Mouse (Mus musculus) lung, embryonic 15.5 days (tissue): Measurements from ENCODE around the gene Rspry1. TPM values are rescaled to one million over a fixed set of nuclear protein-coding genes. Genes with fewer than 3 reads are reported as not detected.

ENCODE experiments used
- ATAC-seq: fragments of 200-750 bp; cut with Nextera tagmentation; 2 replicates; pipeline ENCODE4 v1.8.0; 2017; ENCODE audit warnings: moderate number of reproducible peaks, borderline replicate concordance; ENCODE audit not compliant: low FRiP score, low TSS enrichment; ENCODE audit errors: extremely low read depth
- H3K27ac ChIP-seq: fragments of 300-500 bp; sonication (generic); 2 replicates; pipeline ENCODE4 v1.5.1; 2015; ENCODE audit warnings: moderate library complexity, mild to moderate bottlenecking, inconsistent platforms
- H3K27me3 ChIP-seq: fragments of 300-500 bp; sonication (generic); 2 replicates; pipeline ENCODE4 v1.6.1; 2015; ENCODE audit warnings: inconsistent platforms
- H3K36me3 ChIP-seq: fragments of 300-500 bp; sonication (generic); 2 replicates; pipeline ENCODE4 v1.6.1; 2015; ENCODE audit warnings: inconsistent platforms
- H3K4me1 ChIP-seq: fragments of 300-500 bp; sonication (generic); 2 replicates; pipeline ENCODE4 v1.6.1; 2015; ENCODE audit warnings: inconsistent platforms
- H3K4me2 ChIP-seq: fragments of 300-500 bp; sonication (generic); 2 replicates; pipeline ENCODE4 v1.6.1; 2015; ENCODE audit warnings: inconsistent platforms, mild to moderate bottlenecking, moderate library complexity
- H3K4me3 ChIP-seq: fragments of 300-500 bp; sonication (generic); 2 replicates; pipeline ENCODE4 v1.5.1; 2015; ENCODE audit warnings: mild to moderate bottlenecking, inconsistent platforms
- H3K9ac ChIP-seq: fragments of 300-500 bp; sonication (generic); 2 replicates; pipeline ENCODE4 v1.6.1; 2015; ENCODE audit warnings: inconsistent platforms
- H3K9me3 ChIP-seq: fragments of 300-500 bp; sonication (generic); 2 replicates; pipeline ENCODE4 v1.6.1; 2016; ENCODE audit warnings: inconsistent platforms
- WGBS: fragments of 180-500 bp; shearing (Covaris S2); methylation state at CpG from one replicate; pipeline ENCODE4 v1.1.7; 2015; 5-methylcytosine and 5-hydroxymethylcytosine counted together
- polyA plus RNA-seq: library from polyadenylated mRNA; unstranded; fragments of >200 nt; fragmentation: Nextera tagmentation; extraction: Ambion mirVana; gene quantifications from 2 replicates; pipeline ENCODE4 v1.2.1, GENCODE M21; 2015

Gene Rspry1
- polyA plus RNA-seq, 1 experiment from 2014 or later = 35.2 TPM

DNA sequence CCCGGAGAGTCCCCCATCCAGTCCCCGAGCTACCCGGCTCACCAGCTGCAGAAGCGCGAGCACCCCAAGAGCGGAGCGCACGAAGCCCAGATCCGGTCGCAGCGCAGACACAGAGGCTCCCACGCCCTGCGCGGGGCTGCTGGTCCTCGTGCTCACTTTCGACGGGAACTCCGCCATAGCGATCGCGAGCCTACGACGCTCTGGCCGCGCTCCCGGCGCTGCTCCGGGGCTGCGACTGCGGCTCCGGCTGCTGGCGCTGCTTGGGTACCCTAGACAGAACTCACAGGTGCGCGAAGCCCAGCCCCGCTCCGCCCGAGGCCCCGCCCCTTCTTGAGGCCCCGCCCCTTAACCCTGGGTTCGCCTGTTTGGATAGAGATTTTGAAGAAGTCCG lies 94.3 kb downstream of the Rspry1 start, which contains the start of gene Pllp:
Gene Pllp (minus strand): TSS at position 285 of the 391 bp plus-strand sequence.
- peak within 1 kb of the TSS; percentile 90 for H3K4me2 ChIP-seq
- under 1% methylated on average over 41 of the region's 41 CpGs for WGBS
- H3K27ac ChIP-seq = no peak within 1 kb of the TSS
- ATAC-seq = peak; percentile 66; the same call in 1 of the 2 replicates
- H3K9me3 ChIP-seq = no peaks in the 10 kb centered on the region
- peaks cover 25% of the 10 kb centered on the region for H3K4me1 ChIP-seq
- no peak within 1 kb of the TSS for H3K9ac ChIP-seq
- H3K36me3 ChIP-seq = no peaks in the 10 kb centered on the region
- H3K27me3 ChIP-seq = peaks cover 54% of the 10 kb centered on the region
- peak within 1 kb of the TSS; percentile 46 for H3K4me3 ChIP-seq

DNA sequence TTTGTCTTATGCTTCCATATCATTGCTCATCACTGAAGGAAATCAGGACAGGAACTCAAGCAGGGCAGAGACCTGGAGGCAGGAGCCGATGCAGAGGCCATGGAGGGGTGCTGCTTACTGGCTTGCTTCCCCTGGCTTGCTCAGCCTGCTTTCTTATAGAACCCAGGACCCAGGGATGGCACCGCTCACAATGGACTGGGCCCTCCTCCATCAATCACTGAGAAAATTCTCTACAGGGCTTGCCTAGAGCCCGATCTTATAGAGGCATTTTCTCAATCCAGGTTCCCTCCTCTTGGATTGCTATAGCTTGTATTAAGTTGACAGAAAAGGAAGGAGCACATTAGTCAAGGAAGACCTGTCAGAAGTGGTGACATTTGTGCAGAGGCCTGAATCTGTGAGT lies 94.8 kb downstream of the Rspry1 start:
- Histone ChIP-seq H3K4me3 (peak overlapping the region; percentile 46; the same call in 1 of the 2 replicates), H3K4me2 (peak overlapping the region; percentile 90)

DNA sequence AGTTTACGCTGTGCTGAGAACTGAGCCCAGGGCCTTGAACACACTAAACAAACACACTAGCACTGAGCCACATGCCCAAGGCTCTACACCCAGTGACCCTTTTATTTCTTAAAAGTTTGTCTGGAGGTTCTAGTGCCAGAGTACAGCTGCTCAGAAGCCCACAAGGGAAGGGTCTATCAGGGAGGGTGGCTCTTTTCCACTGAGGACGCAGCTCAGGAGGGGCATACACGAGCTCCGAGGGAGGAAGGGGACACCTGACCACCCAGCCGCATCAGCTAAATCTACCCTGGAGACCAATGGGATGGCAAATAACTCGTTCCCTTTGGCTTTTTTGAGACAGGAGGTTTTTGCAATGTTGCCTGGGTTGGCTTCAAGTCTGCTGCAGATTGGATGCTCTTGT lies 96.2 kb downstream of the Rspry1 start:
- Histone ChIP-seq H3K4me2 (no peak overlapping the region), H3K4me3 (no peak overlapping the region), H3K27me3 (peaks cover 48% of the 10 kb centered on the region), H3K9me3 (no peaks in the 10 kb centered on the region), H3K4me1 (peaks cover 28% of the 10 kb centered on the region), H3K27ac (no peak overlapping the region), H3K9ac (no peak overlapping the region), H3K36me3 (no peaks in the 10 kb centered on the region)
- WGBS = 75% methylated on average over 6 of the region's 6 CpGs
- ATAC-seq = no peak

More for the DNA sequence above, 94.8 kb downstream of the Rspry1 start:
- Histone ChIP-seq H3K27me3 (peaks cover 54% of the 10 kb centered on the region), H3K9ac (no peak overlapping the region), H3K27ac (no peak overlapping the region), H3K4me1 (peaks cover 25% of the 10 kb centered on the region), H3K36me3 (no peaks in the 10 kb centered on the region), H3K9me3 (no peaks in the 10 kb centered on the region)
- 34% methylated on average over 3 of the region's 3 CpGs for WGBS
- no peak for ATAC-seq

DNA sequence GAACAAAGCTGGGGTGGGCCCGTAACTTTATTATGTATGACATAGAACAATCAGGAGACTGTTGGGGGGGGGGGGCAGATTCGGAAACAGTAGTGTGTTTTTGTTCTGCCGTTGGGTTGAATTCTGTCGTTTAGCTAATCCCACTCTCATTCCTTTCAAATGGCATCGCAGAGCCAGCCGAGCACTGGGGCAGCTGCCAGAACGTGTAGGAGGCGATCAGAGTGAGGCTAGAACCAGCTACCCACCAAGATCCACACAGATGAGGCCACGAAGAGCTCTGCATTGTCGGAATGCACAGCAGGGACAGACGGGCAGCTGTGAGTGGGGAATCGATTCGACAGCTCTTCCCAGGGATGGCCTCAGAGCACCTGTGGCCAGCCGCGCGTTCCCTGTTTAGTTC lies 97.6 kb downstream of the Rspry1 start:
- Histone ChIP-seq H3K4me3 (no peak overlapping the region), H3K9ac (no peak overlapping the region), H3K4me2 (no peak overlapping the region), H3K9me3 (no peaks in the 10 kb centered on the region), H3K4me1 (peaks cover 24% of the 10 kb centered on the region), H3K36me3 (no peaks in the 10 kb centered on the region), H3K27me3 (peaks cover 34% of the 10 kb centered on the region), H3K27ac (no peak overlapping the region)
- whole genome bisulfite sequencing = 70% methylated on average over 16 of the region's 16 CpGs
- ATAC-seq = no peak

DNA sequence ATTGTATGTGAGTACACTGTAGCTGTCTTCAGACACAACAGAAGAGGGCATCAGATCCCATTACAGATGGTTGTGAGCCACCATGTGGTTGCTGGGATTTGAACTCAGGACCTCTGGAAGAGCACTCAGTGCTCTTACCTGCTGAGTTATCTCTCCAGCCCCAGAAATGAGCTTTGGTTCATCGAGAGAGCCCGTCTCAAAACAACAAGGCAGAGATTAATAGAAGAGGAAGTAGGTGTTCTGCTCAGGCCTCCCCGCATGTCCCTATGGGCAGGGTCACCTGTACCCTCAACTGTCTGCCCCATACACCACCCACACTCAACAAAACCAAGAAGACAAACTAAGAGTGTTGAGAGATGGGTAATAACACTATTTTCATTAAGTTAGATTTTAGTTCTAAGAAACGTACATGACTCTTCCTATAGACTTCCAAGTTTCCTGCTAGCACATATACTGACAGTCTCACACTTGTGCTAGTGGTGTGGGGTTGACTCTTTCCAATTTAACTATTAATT lies 98.7 kb downstream of the Rspry1 start:
- Histone ChIP-seq H3K4me1 (peaks cover 14% of the 10 kb centered on the region), H3K9me3 (no peaks in the 10 kb centered on the region), H3K27me3 (peaks cover 22% of the 10 kb centered on the region), H3K36me3 (no peaks in the 10 kb centered on the region), H3K4me2 (no peak overlapping the region), H3K9ac (no peak overlapping the region), H3K27ac (no peak overlapping the region), H3K4me3 (no peak overlapping the region)
- no peak for ATAC-seq
- 64% methylated on average over 4 of the region's 4 CpGs for WGBS

DNA sequence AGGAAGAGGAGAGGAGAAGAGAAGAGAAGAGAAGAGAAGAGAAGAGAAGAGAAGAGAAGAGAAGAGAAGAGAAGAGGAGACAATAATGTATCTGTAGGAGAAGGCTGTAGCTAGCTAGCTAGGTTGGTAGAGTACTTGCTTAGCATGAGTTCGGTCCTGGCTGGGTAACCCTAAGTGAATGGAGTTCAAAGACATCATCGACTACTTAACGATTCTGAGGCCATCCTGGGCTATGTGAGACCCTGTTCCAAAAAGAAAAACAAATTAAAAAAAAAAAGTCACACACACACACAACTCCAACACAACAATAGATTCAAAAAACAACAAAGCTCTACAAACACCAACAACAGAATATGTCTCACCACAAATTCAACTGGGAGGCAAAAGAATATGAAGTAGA lies 100.4 kb downstream of the Rspry1 start:
- Histone ChIP-seq H3K4me3 (no peak overlapping the region; the same call in 1 of the 2 replicates), H3K4me2 (peak overlapping the region; percentile 73), H3K9ac (no peak overlapping the region), H3K36me3 (no peaks in the 10 kb centered on the region), H3K4me1 (0 out of 2 replicates have a peak, but pooled peaks cover 3% of the 10 kb centered on the region), H3K27me3 (peaks cover 6% of the 10 kb centered on the region), H3K9me3 (no peaks in the 10 kb centered on the region), H3K27ac (no peak overlapping the region)
- ATAC-seq = no peak
- WGBS = 60% methylated on average over 3 of the region's 3 CpGs

DNA sequence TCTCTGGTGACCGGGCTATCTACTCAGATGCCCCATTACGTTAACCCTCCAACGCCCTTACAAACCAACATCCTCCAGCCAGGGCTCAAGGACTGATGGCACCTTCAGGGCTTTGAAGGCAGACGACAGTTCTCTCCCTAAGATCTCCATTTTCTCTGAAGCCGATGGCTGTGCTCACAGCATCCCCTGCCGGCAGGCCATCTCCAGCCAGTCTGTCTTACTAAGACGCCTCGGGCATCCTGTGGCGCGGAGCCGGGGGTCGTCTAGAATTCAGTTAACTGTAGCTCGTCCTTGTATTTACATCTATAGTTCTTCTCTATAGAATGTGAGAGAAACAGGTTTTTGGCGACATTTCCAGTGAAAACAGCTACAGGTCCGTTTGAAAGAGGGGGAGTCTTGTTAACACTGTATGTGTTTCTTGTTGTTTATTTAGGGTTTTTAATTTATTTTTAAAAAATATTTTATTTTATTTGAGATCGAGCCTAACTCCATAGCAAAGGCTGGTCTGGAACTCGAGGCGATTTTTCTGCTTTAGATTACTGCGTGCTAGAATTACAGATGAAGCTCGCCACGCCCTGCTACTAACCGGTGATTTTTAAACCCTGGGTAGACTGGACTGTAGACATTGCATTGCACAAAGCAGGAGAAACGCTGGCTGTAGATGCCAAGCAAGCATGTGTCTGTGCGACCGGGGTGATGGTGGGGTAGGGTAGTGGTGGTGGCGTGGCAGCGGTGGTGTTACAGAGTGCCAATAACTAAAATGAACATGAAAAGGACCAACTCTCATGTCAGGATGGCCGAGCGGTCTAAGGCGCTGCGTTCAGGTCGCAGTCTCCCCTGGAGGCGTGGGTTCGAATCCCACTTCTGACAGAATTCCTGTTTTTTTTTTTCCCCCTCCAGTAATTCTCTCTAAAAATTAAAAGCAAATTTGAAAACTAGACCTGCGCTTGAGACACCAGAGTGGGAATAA lies 101.4 kb downstream of the Rspry1 start:
- Histone ChIP-seq H3K9me3 (no peaks in the 10 kb centered on the region), H3K9ac (peak overlapping the region; percentile 48), H3K4me3 (peak overlapping the region; percentile 59), H3K4me2 (peak overlapping the region; percentile 73), H3K4me1 (peaks cover 3% of the 10 kb centered on the region; the same call in 1 of the 2 replicates), H3K27me3 (no peaks in the 10 kb centered on the region), H3K36me3 (no peaks in the 10 kb centered on the region), H3K27ac (peak overlapping the region; percentile 53; the same call in 1 of the 2 replicates)
- WGBS = under 1% methylated on average over 35 of the region's 35 CpGs
- ATAC-seq = peak; percentile 78

DNA sequence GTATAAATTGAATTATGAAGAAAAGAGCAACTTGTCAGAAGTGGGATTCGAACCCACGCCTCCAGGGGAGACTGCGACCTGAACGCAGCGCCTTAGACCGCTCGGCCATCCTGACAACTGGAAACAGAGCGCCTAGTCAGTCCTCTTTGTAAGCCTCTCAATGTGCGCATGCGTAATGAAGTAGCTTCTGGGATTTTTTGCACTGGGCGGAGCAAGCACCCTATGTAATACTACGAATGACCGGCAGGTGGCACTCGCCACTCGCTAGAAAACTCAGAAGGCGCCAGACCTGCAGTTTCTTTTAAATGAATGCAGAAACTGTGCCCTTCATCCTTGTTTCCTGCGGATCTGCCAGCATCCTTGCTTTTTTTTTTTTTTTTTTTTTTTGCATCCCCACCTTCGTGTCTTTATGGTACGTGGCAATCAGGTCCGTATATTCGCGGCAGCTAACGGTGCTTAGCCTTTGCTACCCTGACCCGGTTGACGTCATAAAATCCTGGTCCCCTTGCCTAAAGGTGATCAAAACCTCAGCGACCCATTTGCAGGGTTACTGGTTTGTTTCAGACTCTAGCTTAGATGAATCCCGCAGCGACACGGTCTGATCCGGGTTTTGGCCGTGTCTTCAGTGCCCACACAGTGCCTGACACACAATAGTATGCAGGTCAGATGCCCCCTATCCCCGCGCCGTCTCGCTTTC lies 102.4 kb downstream of the Rspry1 start:
- Histone ChIP-seq H3K27ac (no peak overlapping the region), H3K27me3 (no peaks in the 10 kb centered on the region), H3K4me1 (peaks cover 3% of the 10 kb centered on the region; the same call in 1 of the 2 replicates), H3K36me3 (no peaks in the 10 kb centered on the region), H3K4me2 (peak overlapping the region; percentile 79), H3K9me3 (no peaks in the 10 kb centered on the region), H3K4me3 (peak overlapping the region; percentile 59), H3K9ac (peak overlapping the region; percentile 39)
- peak; percentile 92 for ATAC-seq
- under 1% methylated on average over 35 of the region's 35 CpGs for WGBS

DNA sequence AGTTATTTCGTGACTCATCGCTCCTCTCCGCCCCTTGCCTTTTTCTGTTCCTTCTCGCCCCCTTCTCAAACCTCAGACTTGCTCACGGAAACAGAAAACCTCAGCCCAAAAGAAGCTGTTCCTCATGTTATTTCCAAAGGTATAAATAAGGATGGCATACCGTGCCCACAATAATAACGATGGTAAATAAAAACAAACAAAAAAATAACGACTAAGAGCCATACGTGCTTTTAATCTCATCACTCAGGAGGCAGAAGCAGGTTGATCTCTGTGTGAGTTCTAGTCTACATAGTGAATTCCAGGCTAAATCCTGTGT lies 102.9 kb downstream of the Rspry1 start:
- no peaks in the 10 kb centered on the region for H3K9me3 ChIP-seq
- peak overlapping the region; percentile 39 for H3K9ac ChIP-seq
- peaks cover 3% of the 10 kb centered on the region; the same call in 1 of the 2 replicates for H3K4me1 ChIP-seq
- no peak for ATAC-seq
- no peaks in the 10 kb centered on the region for H3K36me3 ChIP-seq
- WGBS = 13% methylated on average over 9 of the region's 9 CpGs
- H3K4me3 ChIP-seq = peak overlapping the region; percentile 59
- H3K27ac ChIP-seq = no peak overlapping the region
- peak overlapping the region; percentile 79 for H3K4me2 ChIP-seq
- H3K27me3 ChIP-seq = no peaks in the 10 kb centered on the region

DNA sequence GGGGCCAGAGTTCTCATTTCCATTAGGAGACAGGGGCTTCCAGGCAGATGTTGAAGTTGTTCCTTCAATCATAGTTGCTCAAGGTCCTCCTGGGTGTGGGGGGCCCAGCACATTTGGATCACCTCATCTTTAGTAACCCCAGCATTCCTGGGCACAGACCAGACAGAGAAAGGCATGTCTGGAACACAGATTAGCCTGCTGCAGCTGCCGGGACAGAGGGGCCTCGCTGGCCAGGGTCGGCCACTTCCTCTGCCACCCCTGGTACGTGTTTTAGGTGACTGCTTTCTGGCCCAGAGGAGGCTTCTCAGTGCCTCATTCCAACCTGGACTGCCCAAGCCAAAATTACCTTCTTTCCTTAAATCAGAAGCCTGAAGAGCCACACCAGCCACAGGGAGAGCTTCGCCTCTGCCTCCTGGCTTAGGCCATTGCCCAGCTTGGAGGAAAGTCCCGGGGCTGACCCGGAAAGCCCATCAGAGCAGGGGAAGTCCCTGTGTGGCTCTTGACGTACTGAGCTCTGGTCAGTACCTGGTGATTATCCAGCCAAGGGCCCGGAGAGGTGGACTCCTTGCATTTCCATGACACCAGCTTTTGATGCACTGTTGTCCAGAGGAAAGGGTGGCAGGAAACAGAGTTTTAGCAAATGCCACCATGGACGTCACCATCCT lies 104.0 kb downstream of the Rspry1 start:
- no peak overlapping the region for H3K4me3 ChIP-seq
- no peak for ATAC-seq
- no peak overlapping the region for H3K27ac ChIP-seq
- WGBS = 68% methylated on average over 10 of the region's 10 CpGs
- no peak overlapping the region for H3K9ac ChIP-seq
- H3K4me2 ChIP-seq = no peak overlapping the region
- H3K27me3 ChIP-seq = no peaks in the 10 kb centered on the region
- no peaks in the 10 kb centered on the region for H3K9me3 ChIP-seq
- H3K36me3 ChIP-seq = no peaks in the 10 kb centered on the region
- peaks cover 3% of the 10 kb centered on the region; the same call in 1 of the 2 replicates for H3K4me1 ChIP-seq

DNA sequence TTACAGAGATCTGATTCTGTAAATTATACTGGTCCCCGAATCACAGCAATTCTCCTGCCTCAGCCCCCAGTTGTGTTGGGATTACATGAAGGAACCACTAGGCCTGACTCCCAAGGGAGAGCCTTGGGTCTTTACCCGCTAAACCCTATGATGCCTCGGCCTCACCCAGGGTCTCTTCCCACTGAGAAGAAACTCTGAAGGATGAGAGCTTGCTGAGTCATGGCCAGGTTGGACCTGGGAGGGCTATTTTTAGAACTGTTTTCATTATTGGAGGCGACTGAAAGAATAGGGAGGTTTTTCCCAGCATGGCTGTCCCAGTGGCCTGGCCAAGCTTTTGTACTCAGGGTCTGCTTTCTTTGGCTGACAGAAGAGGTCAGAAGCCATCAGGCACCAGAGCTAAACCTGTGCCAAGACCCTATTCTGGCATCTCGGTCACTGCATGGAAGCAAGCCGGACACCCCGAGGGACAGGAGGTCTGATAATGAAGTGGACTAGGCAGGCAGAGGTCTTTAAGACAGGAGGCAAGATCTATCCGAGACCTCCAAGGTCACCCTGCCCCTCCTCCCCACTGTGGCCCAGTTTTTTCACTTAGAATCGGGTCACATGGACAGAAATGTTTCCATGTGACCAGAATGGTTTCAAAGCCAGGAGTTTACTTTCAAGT lies 105.1 kb downstream of the Rspry1 start:
- Histone ChIP-seq H3K36me3 (no peaks in the 10 kb centered on the region), H3K27ac (no peak overlapping the region), H3K9ac (no peak overlapping the region), H3K4me3 (no peak overlapping the region), H3K27me3 (no peaks in the 10 kb centered on the region), H3K4me1 (peaks cover 6% of the 10 kb centered on the region; the same call in 1 of the 2 replicates), H3K4me2 (no peak overlapping the region), H3K9me3 (no peaks in the 10 kb centered on the region)
- ATAC-seq = no peak
- WGBS = 60% methylated on average over 9 of the region's 9 CpGs
